Mouse (Mus musculus): ENCODE data around the gene Hpca. TPM values are rescaled to one million over a fixed set of nuclear protein-coding genes. Genes with fewer than 3 reads are reported as not detected.

Gene Hpca
- polyA plus RNA-seq, 1 experiment from 2014 or later, result 4.6 TPM

DNA sequence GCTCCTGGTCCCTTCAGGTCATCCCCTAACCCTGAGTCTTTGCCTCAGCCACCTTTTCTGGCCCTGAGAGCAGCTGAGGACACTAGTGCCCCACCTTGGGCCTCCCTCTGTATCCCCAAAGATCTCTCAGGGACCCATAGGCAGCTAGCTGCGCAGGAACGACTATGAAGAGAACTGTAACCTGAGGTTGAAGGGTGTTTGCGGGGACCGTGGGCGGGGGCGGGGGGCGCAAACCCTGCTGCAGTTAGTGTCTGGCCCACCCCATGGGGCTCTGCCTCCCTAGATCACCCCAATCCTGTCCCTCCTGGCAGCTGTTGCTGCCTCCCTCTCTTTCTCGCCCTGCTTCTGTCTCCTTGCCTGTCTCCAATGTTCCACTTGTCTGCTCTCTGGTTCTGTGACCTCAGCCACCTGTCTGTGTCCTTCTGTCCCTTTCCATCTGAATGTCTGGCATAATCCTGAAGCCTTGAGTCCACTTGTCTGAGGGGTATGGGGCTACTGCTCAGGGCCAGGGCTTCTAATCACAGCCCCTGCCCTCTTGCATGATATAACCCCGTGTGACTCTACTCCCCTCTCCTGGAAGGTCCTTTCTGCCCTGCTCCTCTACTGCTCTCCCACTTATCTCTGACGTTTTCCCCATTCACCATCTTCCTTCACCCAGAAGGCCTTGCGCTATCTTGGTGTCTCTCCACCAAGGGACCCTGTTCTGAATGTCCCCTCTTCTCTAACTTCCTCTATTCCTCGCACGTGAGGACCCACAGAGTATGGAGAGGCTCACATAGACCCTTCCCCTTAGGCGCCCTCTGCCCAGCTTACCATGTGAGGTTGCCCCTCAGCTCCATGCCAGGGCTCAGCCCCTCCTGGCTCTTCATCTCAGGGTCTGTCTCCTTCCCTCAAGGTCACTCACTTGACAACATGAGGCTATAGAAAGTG is 15.8 kb upstream of the Hpca start:
- H3K4me3 ChIP-seq (ENCODE audit: low read depth, low read length), result peak overlapping the region; percentile 57
- H3K9me3 ChIP-seq (ENCODE audit: control insufficient read depth), result no peaks in the 10 kb centered on the region
- no peaks in the 10 kb centered on the region; the same call in 1 of the 2 replicates for H3K36me3 ChIP-seq (ENCODE audit: control insufficient read depth, insufficient read depth)
- peak overlapping the region; percentile 96 for H3K4me2 ChIP-seq (replicated peaks; ENCODE audit: low read depth)
- TF ChIP-seq CTCF (IDR thresholded peaks at IDR 0.05; ENCODE audit: low read depth), result no peak
- 69% methylated on average over 14 of the region's 14 CpGs for WGBS
- 0 out of 2 replicates have a peak, but pooled peaks cover 3% of the 10 kb centered on the region for H3K27me3 ChIP-seq (replicated peaks; ENCODE audit: control insufficient read depth, insufficient read depth, low read length)
- H3K9ac ChIP-seq (ENCODE audit: low read depth, low read length), result peak overlapping the region; percentile 64
- H3K27ac ChIP-seq (ENCODE audit: low read depth, low read length), result no peak overlapping the region
- peaks cover 4% of the 10 kb centered on the region; the same call in 1 of the 2 replicates for H3K4me1 ChIP-seq (replicated peaks; ENCODE audit: control insufficient read depth, insufficient read depth, low read length)
- no peak for ATAC-seq

DNA sequence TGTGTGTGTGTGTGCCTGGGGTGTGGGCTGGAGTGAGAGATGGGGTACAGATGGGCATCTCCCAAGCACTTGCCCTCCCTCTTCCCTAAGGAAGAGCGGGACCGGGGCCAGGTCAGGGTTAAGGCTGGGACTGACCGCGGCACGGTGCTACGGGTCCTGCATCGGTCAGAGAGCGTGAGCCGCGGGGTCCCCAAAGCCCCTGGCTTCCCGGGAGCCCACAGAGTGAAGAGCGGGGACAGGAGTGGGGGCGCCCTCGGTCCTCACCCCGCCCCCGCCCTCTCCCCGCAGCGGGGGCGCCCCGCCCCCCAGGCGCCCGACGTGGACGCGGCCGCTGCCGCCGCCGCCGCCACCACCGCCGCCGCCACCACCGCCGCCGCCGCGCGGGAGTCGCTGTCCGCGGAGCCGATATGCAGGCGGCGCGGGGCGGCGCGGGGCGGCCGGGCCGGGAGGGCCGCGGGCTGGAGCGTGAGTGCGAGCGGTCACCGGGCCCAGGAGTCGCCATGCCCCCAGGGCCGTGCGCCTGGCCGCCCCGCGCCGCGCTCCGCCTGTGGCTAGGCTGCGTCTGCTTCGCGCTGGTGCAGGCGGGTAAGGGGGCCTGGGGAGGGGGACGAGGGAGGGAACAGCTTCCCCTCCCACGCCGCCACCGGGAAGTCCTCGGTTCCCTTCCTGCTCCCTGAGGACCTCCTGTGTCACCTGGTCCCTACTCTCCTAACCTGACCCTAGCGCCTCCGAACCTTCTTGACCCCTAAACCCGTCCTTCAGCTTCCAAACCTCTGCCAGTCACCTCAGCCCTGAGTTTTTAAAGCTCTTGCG is 14.9 kb upstream of the Hpca start, which contains the start of gene Fndc5:
Gene Fndc5, plus strand, starts transcription at position 421 of the 813 bp plus-strand sequence.
- peaks cover 2% of the 10 kb centered on the region; the same call in 1 of the 2 replicates for H3K4me1 ChIP-seq (replicated peaks; ENCODE audit: control insufficient read depth, insufficient read depth, low read length)
- 3% methylated on average over 40 of the region's 80 CpGs for WGBS
- H3K9ac ChIP-seq (ENCODE audit: low read depth, low read length), result peak within 1 kb of the TSS; percentile 64
- 0 out of 2 replicates have a peak, but pooled peaks cover 3% of the 10 kb centered on the region for H3K27me3 ChIP-seq (replicated peaks; ENCODE audit: control insufficient read depth, insufficient read depth, low read length)
- peak within 1 kb of the TSS; percentile 57 for H3K4me3 ChIP-seq (ENCODE audit: low read depth, low read length)
- TF ChIP-seq CTCF (IDR thresholded peaks at IDR 0.05; ENCODE audit: low read depth), result no peak
- H3K36me3 ChIP-seq (ENCODE audit: control insufficient read depth, insufficient read depth), result no peaks in the 10 kb centered on the region; the same call in 1 of the 2 replicates
- H3K9me3 ChIP-seq (ENCODE audit: control insufficient read depth), result no peaks in the 10 kb centered on the region
- H3K27ac ChIP-seq (ENCODE audit: low read depth, low read length), result no peak within 1 kb of the TSS; the same call in 1 of the 2 replicates
- peak; percentile 31 for ATAC-seq
- H3K4me2 ChIP-seq (replicated peaks; ENCODE audit: low read depth), result peak within 1 kb of the TSS; percentile 96

DNA sequence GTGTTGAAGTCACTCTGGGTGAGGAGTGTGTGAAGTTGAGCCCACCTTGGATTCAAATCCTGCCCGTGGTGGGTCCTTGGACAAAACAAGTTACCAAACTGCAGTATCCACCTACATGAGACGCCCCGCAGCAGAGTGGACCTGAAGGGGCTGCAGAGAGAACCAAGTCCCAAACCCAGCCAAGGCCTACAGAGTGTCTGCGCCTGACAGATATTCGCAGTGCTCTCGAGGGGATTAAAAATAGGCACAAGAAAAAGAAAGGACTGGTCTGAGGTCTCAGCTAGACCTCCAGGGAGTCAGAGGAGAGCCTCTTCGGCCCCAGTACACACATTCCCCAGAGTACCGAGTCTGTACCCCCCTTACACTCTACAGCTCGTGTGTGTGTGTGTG is 14.3 kb upstream of the Hpca start:
- no peak for TF ChIP-seq CTCF (IDR thresholded peaks at IDR 0.05; ENCODE audit: low read depth)
- Histone ChIP-seq H3K9me3 (ENCODE audit: control insufficient read depth) (no peaks in the 10 kb centered on the region), H3K9ac (ENCODE audit: low read depth, low read length) (no peak overlapping the region), H3K4me3 (ENCODE audit: low read depth, low read length) (peak overlapping the region; percentile 57), H3K27ac (ENCODE audit: low read depth, low read length) (no peak overlapping the region), H3K4me2 (replicated peaks; ENCODE audit: low read depth) (peak overlapping the region; percentile 96), H3K4me1 (replicated peaks; ENCODE audit: control insufficient read depth, insufficient read depth, low read length) (no peaks in the 10 kb centered on the region), H3K27me3 (replicated peaks; ENCODE audit: control insufficient read depth, insufficient read depth, low read length) (0 out of 2 replicates have a peak, but pooled peaks cover 3% of the 10 kb centered on the region), H3K36me3 (ENCODE audit: control insufficient read depth, insufficient read depth) (no peaks in the 10 kb centered on the region; the same call in 1 of the 2 replicates)
- no peak for ATAC-seq
- WGBS, result 60% methylated on average over 9 of the region's 9 CpGs

DNA sequence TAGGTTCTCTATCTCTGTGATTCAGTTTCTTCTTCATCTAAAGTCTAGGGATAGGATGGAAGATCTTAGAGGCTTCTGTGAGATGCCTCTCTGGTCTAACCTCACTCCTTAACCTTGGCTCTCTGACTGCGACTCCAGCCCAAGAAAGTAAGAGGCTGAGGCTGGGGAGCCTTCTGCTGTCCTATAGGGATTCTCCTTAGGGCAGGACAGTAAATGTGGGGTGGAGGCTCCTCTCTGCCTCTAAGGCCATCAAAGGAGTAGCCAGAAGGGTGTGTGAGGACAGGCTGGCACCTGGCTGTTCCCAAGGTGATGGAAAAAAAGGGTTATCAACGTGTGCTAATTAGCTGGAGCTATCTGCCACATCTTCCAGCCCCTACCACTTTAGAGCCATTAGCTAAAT is 13.8 kb upstream of the Hpca start:
- Histone ChIP-seq H3K36me3 (ENCODE audit: control insufficient read depth, insufficient read depth) (no peaks in the 10 kb centered on the region; the same call in 1 of the 2 replicates), H3K4me2 (replicated peaks; ENCODE audit: low read depth) (no peak overlapping the region), H3K4me1 (replicated peaks; ENCODE audit: control insufficient read depth, insufficient read depth, low read length) (no peaks in the 10 kb centered on the region), H3K27ac (ENCODE audit: low read depth, low read length) (no peak overlapping the region), H3K4me3 (ENCODE audit: low read depth, low read length) (no peak overlapping the region), H3K9me3 (ENCODE audit: control insufficient read depth) (no peaks in the 10 kb centered on the region), H3K9ac (ENCODE audit: low read depth, low read length) (no peak overlapping the region), H3K27me3 (replicated peaks; ENCODE audit: control insufficient read depth, insufficient read depth, low read length) (0 out of 2 replicates have a peak, but pooled peaks cover 3% of the 10 kb centered on the region)
- no peak for ATAC-seq
- 55% methylated on average over 2 of the region's 2 CpGs for WGBS
- TF ChIP-seq CTCF (IDR thresholded peaks at IDR 0.05; ENCODE audit: low read depth), result no peak

DNA sequence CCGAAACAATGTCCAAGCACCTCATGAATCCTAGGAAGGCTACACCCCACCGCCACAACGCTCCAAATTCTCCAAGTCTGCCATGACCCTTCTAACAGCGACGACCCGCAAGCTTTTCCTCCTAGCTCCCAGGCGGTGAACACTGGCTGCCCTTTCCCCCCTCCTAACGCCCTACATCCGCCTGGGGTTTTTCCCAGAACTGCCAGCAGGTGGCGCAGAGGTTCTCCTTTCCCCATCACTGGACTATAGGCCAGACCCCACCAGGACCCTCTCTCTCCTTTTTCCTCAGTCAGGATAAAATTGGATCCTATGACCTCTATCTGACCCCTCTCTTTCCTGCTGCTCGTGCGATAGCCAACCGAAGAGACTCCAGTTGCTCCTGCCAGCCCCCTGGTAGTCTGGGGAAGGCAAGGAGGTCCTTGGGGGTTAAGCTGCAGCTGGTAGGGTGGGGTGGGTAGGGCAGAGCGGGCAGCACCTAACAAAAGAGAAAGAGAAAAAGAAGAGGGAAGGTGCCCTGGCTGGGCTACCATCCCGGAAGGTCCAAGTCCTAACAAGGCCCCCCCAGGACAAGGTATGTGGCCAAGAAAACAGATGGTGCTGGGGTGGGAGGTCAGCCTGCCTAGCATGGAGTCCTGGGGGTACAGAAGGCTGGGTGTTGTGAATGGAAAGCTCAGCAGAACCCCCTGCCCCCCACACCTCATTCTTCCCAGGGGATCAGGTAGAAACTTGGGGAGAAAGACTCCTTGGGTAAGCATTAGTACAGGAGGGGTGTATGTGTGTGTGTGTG is 13.2 kb upstream of the Hpca start:
- Histone ChIP-seq H3K36me3 (ENCODE audit: control insufficient read depth, insufficient read depth) (no peaks in the 10 kb centered on the region; the same call in 1 of the 2 replicates), H3K27ac (ENCODE audit: low read depth, low read length) (no peak overlapping the region), H3K27me3 (replicated peaks; ENCODE audit: control insufficient read depth, insufficient read depth, low read length) (0 out of 2 replicates have a peak, but pooled peaks cover 3% of the 10 kb centered on the region), H3K4me2 (replicated peaks; ENCODE audit: low read depth) (peak overlapping the region; percentile 55), H3K9ac (ENCODE audit: low read depth, low read length) (no peak overlapping the region), H3K9me3 (ENCODE audit: control insufficient read depth) (no peaks in the 10 kb centered on the region), H3K4me1 (replicated peaks; ENCODE audit: control insufficient read depth, insufficient read depth, low read length) (no peaks in the 10 kb centered on the region; the same call in 1 of the 2 replicates), H3K4me3 (ENCODE audit: low read depth, low read length) (peak overlapping the region; percentile 7; the same call in 1 of the 2 replicates)
- WGBS, result 10% methylated on average over 15 of the region's 15 CpGs
- peak; percentile 90 for TF ChIP-seq CTCF (IDR thresholded peaks at IDR 0.05; ENCODE audit: low read depth)
- no peak for ATAC-seq

All from intestine, postnatal 0 days (tissue).